Mouse (Mus musculus) thymus, postnatal 14 days (tissue): ENCODE data around the gene Ap3m1.

Experiments
- DNase-seq: peaks from one replicate; pipeline ENCODE4 v3.0.0; 2021

The Ap3m1 gene

GRCm38 (mm10) chr14:21069594-21069993 lies 17.3 kb upstream of the Ap3m1 start:
- peak; percentile 17 for DNase-seq

- no peak for DNase-seq
These were observed 13.3 kb upstream of the Ap3m1 start for GRCm38 (mm10) chr14:21065490-21066162.

GRCm38 (mm10) chr14:21064321-21064720 lies 12.0 kb upstream of the Ap3m1 start:
- DNase-seq: no peak

GRCm38 (mm10) chr14:21062766-21063513 lies 10.6 kb upstream of the Ap3m1 start:
- DNase-seq: no peak

- no peak for DNase-seq
These were observed 6.7 kb upstream of the Ap3m1 start for GRCm38 (mm10) chr14:21058972-21059371.

GRCm38 (mm10) chr14:21053586-21053985 lies 1.3 kb upstream of the Ap3m1 start:
- DNase-seq: no peak

GRCm38 (mm10) chr14:21053151-21053550 lies 843 bp upstream of the Ap3m1 start:
- no peak for DNase-seq

GRCm38 (mm10) chr14:21052781-21053130 lies 448 bp upstream of the Ap3m1 start:
- no peak for DNase-seq

GRCm38 (mm10) chr14:21051380-21052111 lies 762 bp downstream of the Ap3m1 start:
- no peak for DNase-seq

GRCm38 (mm10) chr14:21050734-21051133 lies 1.6 kb downstream of the Ap3m1 start:
- DNase-seq: peak; percentile 42

- DNase-seq: peak; percentile 72
These were observed 3.4 kb downstream of the Ap3m1 start for GRCm38 (mm10) chr14:21048879-21049278.

GRCm38 (mm10) chr14:21047840-21048239 lies 4.5 kb downstream of the Ap3m1 start:
- no peak for DNase-seq

- DNase-seq: no peak
These were observed 12.7 kb downstream of the Ap3m1 start for GRCm38 (mm10) chr14:21039623-21040022.

- DNase-seq: no peak
These were observed 13.2 kb downstream of the Ap3m1 start for GRCm38 (mm10) chr14:21039077-21039476.

GRCm38 (mm10) chr14:21034791-21035190 lies 17.5 kb downstream of the Ap3m1 start:
- DNase-seq: no peak

GRCm38 (mm10) chr14:21034271-21034670 lies 18.0 kb downstream of the Ap3m1 start:
- DNase-seq: no peak

GRCm38 (mm10) chr14:21031783-21032511 lies 20.4 kb downstream of the Ap3m1 start:
- DNase-seq: peak; percentile 42

- DNase-seq: no peak
These were observed 23.2 kb downstream of the Ap3m1 start for GRCm38 (mm10) chr14:21029025-21029659.

GRCm38 (mm10) chr14:21027542-21027941 lies 24.8 kb downstream of the Ap3m1 start:
- no peak for DNase-seq

GRCm38 (mm10) chr14:21020435-21020834 lies 31.9 kb downstream of the Ap3m1 start:
- DNase-seq: no peak

- DNase-seq: peak; percentile 21
These were observed 33.3 kb downstream of the Ap3m1 start for GRCm38 (mm10) chr14:21018977-21019376.

GRCm38 (mm10) chr14:21017871-21018270 lies 34.4 kb downstream of the Ap3m1 start:
- no peak for DNase-seq
